In the genomic region with DNA sequence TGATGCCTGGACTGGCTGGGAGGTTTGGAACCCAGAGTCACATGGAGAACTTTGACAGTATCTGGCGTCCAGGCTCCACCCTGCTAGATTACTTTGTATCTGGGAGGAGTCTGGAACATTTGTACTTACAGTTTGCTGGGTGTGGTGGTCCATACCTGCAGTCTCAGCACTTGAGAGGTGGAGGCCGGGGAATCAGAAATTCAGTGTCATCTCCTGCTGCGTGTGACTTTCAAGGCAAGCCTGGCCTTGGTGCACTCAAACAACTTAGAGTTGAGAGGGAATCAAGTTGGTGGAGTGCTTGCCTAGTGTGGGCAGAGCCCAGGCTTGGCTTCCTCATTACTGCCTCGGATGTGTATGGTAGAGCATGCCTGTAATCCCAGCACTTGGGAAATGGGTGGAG, we compare ENCODE assay signal across 24 mouse cellular contexts.
DNase-seq lines count a peak whose midpoint lies in the region; ATAC-seq and TF ChIP-seq lines count a peak whose summit lies in the region.
"Had no signal": no experiment of that assay in that cellular context is flagged by ENCODE, and none has a peak within 500 bp of the region (broad histone marks: within the 10 kb centered on the region; RNA-seq: fewer than 3 reads in every experiment).

No protein-coding gene starts in this region.

- TF ChIP-seq POLR2A in lung, adult 2 months (IDR thresholded peaks at IDR 0.05; ENCODE audit: borderline replicate concordance, extremely low read depth, low read depth, low read length) = no peak

- WGBS in midbrain, embryonic 11.5 days = 81% methylated on average over 4 of the region's 4 CpGs
- WGBS in midbrain, embryonic 10.5 days = 88% methylated on average over 4 of the region's 4 CpGs
- WGBS in lung, adult 2 months = 70% methylated on average over 4 of the region's 4 CpGs

- H3K4me3 ChIP-seq in midbrain, embryonic 11.5 days (ENCODE audit: low read depth, low read length) = no peak overlapping the region
- H3K4me3 ChIP-seq in midbrain, embryonic 10.5 days = no peak overlapping the region
- H3K4me3 ChIP-seq in lung, adult 2 months (replicated peaks; ENCODE audit: extremely low read depth, low read depth, low read length) = no peak overlapping the region

- no peaks in the 10 kb centered on the region for H3K27me3 ChIP-seq in midbrain, embryonic 11.5 days (ENCODE audit: control insufficient read depth, insufficient read depth, low read length)
- H3K27me3 ChIP-seq in midbrain, embryonic 10.5 days (ENCODE audit: low read depth, poor library complexity, severe bottlenecking) = no peaks in the 10 kb centered on the region

- H3K4me1 ChIP-seq in midbrain, embryonic 11.5 days (ENCODE audit: control insufficient read depth, insufficient read depth, low read length) = no peaks in the 10 kb centered on the region
- H3K4me1 ChIP-seq in midbrain, embryonic 10.5 days = peaks cover 7% of the 10 kb centered on the region
- H3K4me1 ChIP-seq in lung, adult 2 months (ENCODE audit: control insufficient read depth, insufficient read depth, low read length) = no peaks in the 10 kb centered on the region

- peak; percentile 44 for DNase-seq in midbrain, embryonic 11.5 days (ENCODE audit: low spot score, missing footprints)
- DNase-seq in midbrain, embryonic 10.5 days (ENCODE audit: low spot score) = no peak
- DNase-seq in ES-CJ7 (ENCODE audit: low read depth, low spot score) = peak; percentile 53
- DNase-seq in R1 (ENCODE audit: low read depth, low spot score) = peak; percentile 50
- DNase-seq in ZHBTc4 (ENCODE audit: low read depth, low spot score) = peak; percentile 58
- DNase-seq in lung, adult 2 months = no peak
- DNase-seq in cerebellum, postnatal 14 days = no peak
- DNase-seq: adrenal gland, adult 2 months; adrenal gland, adult 8-10 months; adrenal gland, postnatal 10 days; adrenal gland, postnatal 14 days; adrenal gland, postnatal 25 days; adrenal gland, postnatal 36 days; B cell, adult 2 months; cerebellum, adult 11 months; cerebellum, adult 11-12 months; cerebellum, adult 18-20 months; cerebellum, adult 2 months; cerebellum, adult 8-10 months had no signal

- no peak for ATAC-seq in midbrain, embryonic 11.5 days (ENCODE audit: low FRiP score)
- ATAC-seq in inflammation-experienced regulatory T-cells, adult 6 months = no peak
- ATAC-seq: activated CD4-positive, CD25-positive, alpha-beta regulatory T cell, adult 4 months; CD4-positive, CD25-positive, alpha-beta regulatory T cell, adult 4 months; Patski had no signal

- TF ChIP-seq CTCF in lung, adult 2 months (IDR thresholded peaks at IDR 0.05; ENCODE audit: insufficient read depth, low read length) = no peak

- no peak overlapping the region for H3K9ac ChIP-seq in midbrain, embryonic 11.5 days (ENCODE audit: low read length)

- H3K4me2 ChIP-seq in midbrain, embryonic 11.5 days = no peak overlapping the region

- no peak overlapping the region for H3K27ac ChIP-seq in midbrain, embryonic 11.5 days (ENCODE audit: low read depth, low read length)
- H3K27ac ChIP-seq in midbrain, embryonic 10.5 days (replicated peaks) = no peak overlapping the region

- H3K9me3 ChIP-seq in midbrain, embryonic 11.5 days (ENCODE audit: control insufficient read depth, low read length) = no peaks in the 10 kb centered on the region
- H3K9me3 ChIP-seq in midbrain, embryonic 10.5 days (replicated peaks) = no peaks in the 10 kb centered on the region
- H3K9me3 ChIP-seq: G1E had no signal

- H3K36me3 ChIP-seq in midbrain, embryonic 11.5 days (ENCODE audit: control insufficient read depth, insufficient read depth, low read length) = no peaks in the 10 kb centered on the region
- no peaks in the 10 kb centered on the region for H3K36me3 ChIP-seq in midbrain, embryonic 10.5 days
- H3K36me3 ChIP-seq: G1E had no signal

Comparison
In these comparisons a context has a peak if more than half of its experiments do, and no peak if none do; other contexts are left out.
1. DNase-seq: peak in midbrain, embryonic 11.5 days (single experiment), ES-CJ7 (single experiment), R1 (single experiment) and ZHBTc4 (single experiment); none in midbrain, embryonic 10.5 days (single experiment), lung, adult 2 months (single experiment) and cerebellum, postnatal 14 days (0 of 2).